Mouse (Mus musculus) thymus, adult 2 months (tissue): Measurements from ENCODE around the gene Kdm6b. TPM values are rescaled to one million over a fixed set of nuclear protein-coding genes. Genes with fewer than 3 reads are reported as not detected.
"Not testable (repeated sequence)": the region's sequence is repeated elsewhere in the genome, so short reads cannot be mapped to it uniquely, and the experiment has no call there.

Experiments used
- DNase-seq: peaks from one replicate; pipeline ENCODE4 v3.0.0; 2021
- H3K27ac ChIP-seq: fragments of 200-500 bp; 2 replicates; pipeline ENCODE4 v1.5.1; 2012; ENCODE audit warnings: low read length, control low read depth; ENCODE audit not compliant: control insufficient read depth, insufficient read depth
- H3K27me3 ChIP-seq: fragments of 200-500 bp; 2 replicates; pipeline ENCODE4 v1.6.1; 2012; ENCODE audit warnings: mild to moderate bottlenecking, low read length, moderate library complexity, mixed read lengths; ENCODE audit not compliant: control insufficient read depth, insufficient read depth
- H3K36me3 ChIP-seq: fragments of 200-500 bp; 2 replicates; pipeline ENCODE4 v1.6.1; 2012; ENCODE audit warnings: mild to moderate bottlenecking, low read length, moderate library complexity; ENCODE audit not compliant: control insufficient read depth, insufficient read depth
- H3K4me1 ChIP-seq: fragments of 200-500 bp; replicated peaks from 2 replicates; pipeline ENCODE4 v1.6.1; 2012; ENCODE audit warnings: low read length; ENCODE audit not compliant: control insufficient read depth, insufficient read depth
- H3K4me3 ChIP-seq: fragments of 200-500 bp; 2 replicates; pipeline ENCODE4 v1.5.1; 2012; ENCODE audit warnings: mild to moderate bottlenecking, low read length, control low read depth, moderate library complexity; ENCODE audit not compliant: control insufficient read depth, insufficient read depth
- CTCF ChIP-seq: fragments of 200-500 bp; IDR thresholded peaks from 2 replicates; pipeline ENCODE4 v1.5.1; 2012; ENCODE audit warnings: mild to moderate bottlenecking, control low read depth, low read length, moderate library complexity, borderline replicate concordance; ENCODE audit not compliant: control insufficient read depth, poor library complexity, insufficient read depth; ENCODE audit errors: extremely low read depth
- POLR2A ChIP-seq: fragments of 200-500 bp; IDR thresholded peaks from 2 replicates; pipeline ENCODE4 v1.6.1; 2012; ENCODE audit warnings: mild to moderate bottlenecking, low read length, control low read depth, moderate library complexity; ENCODE audit not compliant: control insufficient read depth, poor library complexity, insufficient read depth; ENCODE audit errors: extremely low read depth
- WGBS: fragments of 180-500 bp; shearing (Covaris S2); methylation state at CpG from one replicate; pipeline ENCODE4 v1.1.7; 2018; 5-methylcytosine and 5-hydroxymethylcytosine counted together
- polyA plus RNA-seq: library from polyadenylated mRNA; depleted of rRNA; stranded (reverse); fragments of >200 nt; gene quantifications from 2 replicates; pipeline ENCODE4 v1.2.3, GENCODE M21; 2012

Kdm6b gene
- polyA plus RNA-seq, 1 experiment, result 61.0 TPM

DNA sequence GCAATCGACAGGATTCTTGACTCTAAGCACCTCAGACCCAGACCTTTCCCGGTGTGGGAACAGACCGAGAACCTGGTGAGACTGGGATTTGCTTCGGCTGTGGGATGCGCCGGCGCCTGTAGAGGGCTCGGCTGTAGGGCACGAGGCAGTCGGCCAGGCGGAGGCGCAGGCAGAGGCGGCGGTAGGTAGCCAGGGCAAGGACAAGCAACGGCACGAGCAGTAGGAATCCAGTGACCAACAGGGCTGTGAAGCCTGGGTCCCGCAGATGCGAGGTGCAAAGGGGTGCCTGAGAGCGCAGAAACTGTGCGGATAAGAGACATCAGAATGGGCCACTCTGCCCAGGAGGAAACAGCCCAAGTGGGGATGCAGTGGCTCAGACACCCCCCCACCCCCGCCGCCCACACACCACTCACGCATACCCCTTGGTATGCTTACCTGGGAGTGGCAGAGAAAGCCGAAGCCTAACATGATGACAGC lies 15.9 kb downstream of the Kdm6b start:
- Histone ChIP-seq H3K4me3 (no peak overlapping the region), H3K27ac (no peak overlapping the region), H3K36me3 (peaks cover 24% of the 10 kb centered on the region), H3K27me3 (no peaks in the 10 kb centered on the region), H3K4me1 (peaks cover 17% of the 10 kb centered on the region)
- 88% methylated on average over 24 of the region's 24 CpGs for WGBS
- TF ChIP-seq CTCF (no peak), POLR2A (no peak)
- DNase-seq, result no peak

DNA sequence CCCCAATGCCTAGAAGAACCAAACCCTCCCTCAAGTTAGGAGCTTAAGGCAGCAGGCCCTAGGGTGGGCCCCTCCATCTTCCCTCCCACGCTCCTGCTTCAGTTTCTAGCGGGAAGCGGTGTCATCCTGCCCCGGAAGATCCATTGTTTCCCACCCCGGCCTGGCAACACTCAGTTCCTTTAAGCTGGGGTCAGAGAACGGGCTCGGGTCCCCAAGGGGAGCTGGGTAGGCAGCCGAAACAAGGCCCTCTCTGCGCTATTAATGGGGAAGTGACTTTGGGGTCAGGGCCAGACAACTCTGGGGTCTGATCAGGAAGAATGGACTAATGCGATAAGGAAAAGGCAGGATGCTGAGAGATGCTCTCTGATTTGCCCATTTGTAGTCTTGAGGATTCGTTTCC lies 16.7 kb downstream of the Kdm6b start:
- Histone ChIP-seq H3K4me3 (peak overlapping the region; percentile 75; the same call in 1 of the 2 replicates), H3K27me3 (no peaks in the 10 kb centered on the region), H3K36me3 (peaks cover 19% of the 10 kb centered on the region), H3K27ac (no peak overlapping the region), H3K4me1 (peaks cover 15% of the 10 kb centered on the region)
- WGBS, result 54% methylated on average over 11 of the region's 11 CpGs
- TF ChIP-seq POLR2A (no peak), CTCF (no peak)
- no peak for DNase-seq

DNA sequence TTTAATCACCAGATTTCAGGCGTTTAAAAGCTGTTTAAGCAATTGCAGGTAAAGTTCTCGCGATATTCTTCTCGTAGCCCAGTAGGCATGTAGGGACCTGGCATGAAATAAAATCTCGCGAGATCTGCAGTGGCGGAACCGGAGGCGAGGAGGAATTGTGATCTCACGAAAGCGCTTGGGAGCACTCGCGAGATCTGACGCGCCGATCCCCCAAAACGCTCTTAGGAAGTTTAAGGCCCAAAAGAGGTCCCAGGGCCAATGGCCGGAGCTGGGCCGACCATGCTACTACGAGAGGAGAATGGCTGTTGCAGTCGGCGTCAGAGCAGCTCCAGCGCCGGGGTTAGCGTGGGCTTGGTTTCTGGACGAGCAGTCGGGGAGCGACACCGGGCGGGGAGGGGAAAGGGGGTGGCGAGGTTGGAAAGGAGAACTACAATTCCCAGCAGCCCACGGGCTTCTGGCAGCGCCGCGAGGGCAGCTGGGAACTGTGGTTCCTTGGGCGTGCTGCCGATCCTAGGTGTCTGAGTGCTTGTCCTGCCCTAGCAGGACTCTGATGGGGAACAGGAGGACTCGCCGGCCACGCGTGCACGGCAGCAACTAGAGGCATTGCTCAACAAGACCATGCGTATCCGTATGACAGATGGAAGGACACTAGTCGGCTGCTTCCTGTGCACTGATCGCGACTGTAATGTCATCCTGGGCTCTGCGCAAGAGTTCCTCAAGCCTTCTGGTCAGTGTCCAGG lies 17.7 kb downstream of the Kdm6b start:
- Histone ChIP-seq H3K4me1 (peaks cover 10% of the 10 kb centered on the region), H3K27me3 (no peaks in the 10 kb centered on the region), H3K36me3 (peaks cover 16% of the 10 kb centered on the region), H3K27ac (peak overlapping the region; percentile 77), H3K4me3 (peak overlapping the region; percentile 77)
- DNase-seq, result peak; percentile 92
- 0 out of 2 replicates have a peak, but pooled peaks have one; percentile 41 for TF ChIP-seq POLR2A
- TF ChIP-seq CTCF, result peak; percentile 62; the same call in 1 of the 2 replicates
- under 1% methylated on average over 48 of the region's 48 CpGs for WGBS

DNA sequence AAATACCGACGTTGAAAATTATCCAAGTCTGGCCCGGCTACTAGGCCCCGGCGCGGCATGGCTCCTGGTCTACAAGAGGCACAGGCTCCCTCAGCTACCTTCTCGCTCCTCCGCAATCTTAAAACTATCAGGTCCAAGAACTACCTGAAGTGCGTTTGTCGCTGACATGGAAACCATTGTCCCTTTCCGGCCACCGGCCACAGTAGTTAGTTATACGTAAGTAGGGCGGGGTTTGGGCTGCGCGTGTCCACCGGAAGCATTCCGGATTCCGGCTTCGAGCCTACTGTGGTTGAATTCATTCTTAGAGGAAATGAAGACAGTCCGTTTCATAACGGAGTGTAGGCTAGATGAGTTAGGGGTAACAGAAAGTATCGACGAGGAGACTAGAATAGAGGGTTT lies 18.2 kb downstream of the Kdm6b start, which contains the start of the genes Naa38 and Cyb5d1:
Gene Naa38 (plus strand): TSS at position 253 of the 399 bp plus-strand sequence.
Gene Cyb5d1 (minus strand): TSS at position 397 of the 399 bp plus-strand sequence.
- WGBS, result under 1% methylated on average over 24 of the region's 24 CpGs
- H3K27ac ChIP-seq, result peak within 1 kb of the TSS; percentile 77
- peak within 1 kb of the TSS; percentile 77 for H3K4me3 ChIP-seq
- H3K36me3 ChIP-seq, H3K27me3 ChIP-seq: not testable (repeated sequence)
- H3K4me1 ChIP-seq, result peaks cover 10% of the 10 kb centered on the region
- DNase-seq, result peak; percentile 88

DNA sequence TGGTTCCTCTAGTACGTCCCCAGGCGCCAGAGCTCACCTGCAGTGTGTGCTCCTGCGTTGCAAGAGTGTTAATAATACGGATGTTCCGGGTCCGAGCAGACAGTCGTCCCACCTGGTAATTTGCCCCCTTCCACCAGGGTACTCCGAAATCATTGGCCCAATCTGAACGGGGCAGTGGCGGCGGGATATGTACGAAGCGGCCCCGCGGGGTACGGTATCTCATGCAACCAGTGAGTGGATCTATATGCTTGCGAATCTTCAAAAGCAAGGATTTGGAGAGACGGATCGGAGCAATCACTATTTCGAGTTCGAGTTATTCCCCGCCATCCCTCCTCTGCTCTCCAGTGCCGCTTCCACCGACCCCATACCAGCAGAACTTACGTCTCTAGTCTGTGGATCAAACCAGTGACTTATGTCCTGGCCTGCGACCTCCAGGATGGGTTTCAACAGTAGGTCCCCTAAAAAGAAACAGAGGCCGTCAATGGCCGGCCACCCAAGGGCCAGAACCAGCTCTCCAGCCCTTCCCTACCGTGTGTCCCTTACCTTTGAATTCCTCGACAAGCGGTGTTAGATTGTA lies 18.8 kb downstream of the Kdm6b start:
- not testable (repeated sequence) for H3K27me3 ChIP-seq, H3K36me3 ChIP-seq, DNase-seq
- Histone ChIP-seq H3K4me3 (peak overlapping the region; percentile 77), H3K27ac (peak overlapping the region; percentile 53; the same call in 1 of the 2 replicates), H3K4me1 (peaks cover 10% of the 10 kb centered on the region)
- WGBS, result 1% methylated on average over 31 of the region's 31 CpGs

DNA sequence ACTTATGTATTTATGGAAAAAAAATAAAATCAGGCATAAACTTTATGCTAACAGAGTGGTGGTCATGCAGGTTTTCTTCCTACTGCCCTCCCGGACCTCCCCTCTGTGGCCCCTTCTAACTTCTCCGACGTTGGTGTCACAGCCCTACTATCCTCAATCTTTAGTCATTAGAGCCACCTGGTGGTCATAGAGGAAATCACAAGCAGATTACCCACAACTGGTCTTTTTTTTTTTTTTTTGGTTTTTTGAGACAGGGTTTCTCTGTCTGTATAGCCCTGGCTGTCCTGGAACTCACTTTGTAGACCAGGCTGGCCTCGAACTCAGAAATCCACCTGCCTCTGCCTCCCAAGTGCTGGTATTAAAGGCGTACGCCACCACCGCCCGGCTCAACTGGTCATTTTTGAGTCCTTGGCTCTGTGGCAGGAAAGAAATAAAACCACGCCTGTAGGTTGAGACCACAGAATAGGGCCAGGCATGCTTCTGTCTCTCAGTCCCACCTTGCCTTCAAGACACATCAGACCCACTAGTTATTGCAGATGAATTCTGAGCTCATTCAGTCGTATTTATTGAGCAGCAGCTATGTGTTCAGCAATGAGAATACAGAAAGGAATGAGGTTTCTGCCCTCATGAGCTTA lies 23.0 kb downstream of the Kdm6b start:
- TF ChIP-seq CTCF (no peak), POLR2A (no peak)
- no peak overlapping the region for H3K27ac ChIP-seq
- WGBS, result 43% methylated on average over 10 of the region's 10 CpGs
- H3K36me3 ChIP-seq, result no peaks in the 10 kb centered on the region
- H3K4me1 ChIP-seq, result peaks cover 3% of the 10 kb centered on the region
- no peak overlapping the region for H3K4me3 ChIP-seq
- peak; percentile 78 for DNase-seq
- no peaks in the 10 kb centered on the region for H3K27me3 ChIP-seq
